Mouse (Mus musculus): ENCODE data around the gene Aldh3b1. TPM values are rescaled to one million over a fixed set of nuclear protein-coding genes. Genes with fewer than 3 reads are reported as not detected.

Gene Aldh3b1
- polyA plus RNA-seq, 1 experiment from 2014 or later = 2.1 TPM

GRCm38 (mm10) chr19:3948546-3948945 lies 18.9 kb upstream of the Aldh3b1 start:
- Histone ChIP-seq H3K4me1 (ENCODE audit: control insufficient read depth, insufficient read depth, low read length) (no peaks in the 10 kb centered on the region), H3K9ac (replicated peaks; ENCODE audit: low read depth, low read length) (no peak overlapping the region), H3K27me3 (ENCODE audit: control insufficient read depth, insufficient read depth, low read length) (no peaks in the 10 kb centered on the region), H3K9me3 (ENCODE audit: control insufficient read depth, low read length) (no peaks in the 10 kb centered on the region), H3K27ac (ENCODE audit: low read depth, low read length) (no peak overlapping the region), H3K4me3 (ENCODE audit: low read depth, low read length) (no peak overlapping the region), H3K36me3 (ENCODE audit: control insufficient read depth, insufficient read depth, low read length) (no peaks in the 10 kb centered on the region), H3K4me2 (ENCODE audit: low read depth, low read length) (no peak overlapping the region)
- no peak for ATAC-seq (ENCODE audit: low read depth)
- 71% methylated on average over 13 of the region's 14 CpGs for WGBS

- WGBS = 88% methylated on average over 3 of the region's 3 CpGs
Measured at GRCm38 (mm10) chr19:3947813-3948212, 18.2 kb upstream of the Aldh3b1 start.

GRCm38 (mm10) chr19:3946715-3947114 lies 17.1 kb upstream of the Aldh3b1 start:
- Histone ChIP-seq H3K4me1 (ENCODE audit: control insufficient read depth, insufficient read depth, low read length) (no peaks in the 10 kb centered on the region), H3K27me3 (ENCODE audit: control insufficient read depth, insufficient read depth, low read length) (no peaks in the 10 kb centered on the region), H3K27ac (ENCODE audit: low read depth, low read length) (no peak overlapping the region), H3K4me2 (ENCODE audit: low read depth, low read length) (no peak overlapping the region), H3K9me3 (ENCODE audit: control insufficient read depth, low read length) (no peaks in the 10 kb centered on the region), H3K4me3 (ENCODE audit: low read depth, low read length) (no peak overlapping the region), H3K36me3 (ENCODE audit: control insufficient read depth, insufficient read depth, low read length) (no peaks in the 10 kb centered on the region), H3K9ac (replicated peaks; ENCODE audit: low read depth, low read length) (no peak overlapping the region)
- WGBS = 24% methylated on average over 2 of the region's 2 CpGs
- peak; percentile 83; the same call in 1 of the 2 replicates for ATAC-seq (ENCODE audit: low read depth)

More at GRCm38 (mm10) chr19:3947813-3948212, 18.2 kb upstream of the Aldh3b1 start:
- Histone ChIP-seq H3K27me3 (ENCODE audit: control insufficient read depth, insufficient read depth, low read length) (no peaks in the 10 kb centered on the region), H3K4me3 (ENCODE audit: low read depth, low read length) (no peak overlapping the region), H3K27ac (ENCODE audit: low read depth, low read length) (no peak overlapping the region), H3K4me1 (ENCODE audit: control insufficient read depth, insufficient read depth, low read length) (no peaks in the 10 kb centered on the region), H3K36me3 (ENCODE audit: control insufficient read depth, insufficient read depth, low read length) (no peaks in the 10 kb centered on the region), H3K9me3 (ENCODE audit: control insufficient read depth, low read length) (no peaks in the 10 kb centered on the region), H3K9ac (replicated peaks; ENCODE audit: low read depth, low read length) (no peak overlapping the region), H3K4me2 (ENCODE audit: low read depth, low read length) (no peak overlapping the region)
- ATAC-seq (ENCODE audit: low read depth) = no peak

- Histone ChIP-seq H3K36me3 (ENCODE audit: control insufficient read depth, insufficient read depth, low read length) (no peaks in the 10 kb centered on the region), H3K9ac (replicated peaks; ENCODE audit: low read depth, low read length) (no peak overlapping the region), H3K4me3 (ENCODE audit: low read depth, low read length) (no peak overlapping the region), H3K9me3 (ENCODE audit: control insufficient read depth, low read length) (no peaks in the 10 kb centered on the region), H3K4me2 (ENCODE audit: low read depth, low read length) (no peak overlapping the region), H3K4me1 (ENCODE audit: control insufficient read depth, insufficient read depth, low read length) (no peaks in the 10 kb centered on the region), H3K27ac (ENCODE audit: low read depth, low read length) (no peak overlapping the region), H3K27me3 (ENCODE audit: control insufficient read depth, insufficient read depth, low read length) (no peaks in the 10 kb centered on the region)
- 39% methylated on average over 10 of the region's 10 CpGs for WGBS
- ATAC-seq (ENCODE audit: low read depth) = no peak
Measured at GRCm38 (mm10) chr19:3945872-3946564, 16.4 kb upstream of the Aldh3b1 start.

GRCm38 (mm10) chr19:3942986-3943735 lies 13.6 kb upstream of the Aldh3b1 start:
- H3K4me1 ChIP-seq (ENCODE audit: control insufficient read depth, insufficient read depth, low read length) = no peaks in the 10 kb centered on the region
- H3K36me3 ChIP-seq (ENCODE audit: control insufficient read depth, insufficient read depth, low read length) = no peaks in the 10 kb centered on the region
- H3K9me3 ChIP-seq (ENCODE audit: control insufficient read depth, low read length) = no peaks in the 10 kb centered on the region
- no peak overlapping the region for H3K4me2 ChIP-seq (ENCODE audit: low read depth, low read length)
- H3K27me3 ChIP-seq (ENCODE audit: control insufficient read depth, insufficient read depth, low read length) = no peaks in the 10 kb centered on the region
- H3K9ac ChIP-seq (replicated peaks; ENCODE audit: low read depth, low read length) = no peak overlapping the region
- H3K4me3 ChIP-seq (ENCODE audit: low read depth, low read length) = no peak overlapping the region
- ATAC-seq (ENCODE audit: low read depth) = no peak
- no peak overlapping the region for H3K27ac ChIP-seq (ENCODE audit: low read depth, low read length)
- 17% methylated on average over 27 of the region's 27 CpGs for WGBS

GRCm38 (mm10) chr19:3942315-3942714 lies 12.7 kb upstream of the Aldh3b1 start:
- WGBS = 80% methylated on average over 7 of the region's 7 CpGs
- H3K27me3 ChIP-seq (ENCODE audit: control insufficient read depth, insufficient read depth, low read length) = no peaks in the 10 kb centered on the region
- no peak for ATAC-seq (ENCODE audit: low read depth)
- H3K9ac ChIP-seq (replicated peaks; ENCODE audit: low read depth, low read length) = no peak overlapping the region
- no peaks in the 10 kb centered on the region for H3K9me3 ChIP-seq (ENCODE audit: control insufficient read depth, low read length)
- H3K4me3 ChIP-seq (ENCODE audit: low read depth, low read length) = no peak overlapping the region
- no peaks in the 10 kb centered on the region for H3K4me1 ChIP-seq (ENCODE audit: control insufficient read depth, insufficient read depth, low read length)
- H3K36me3 ChIP-seq (ENCODE audit: control insufficient read depth, insufficient read depth, low read length) = no peaks in the 10 kb centered on the region
- H3K4me2 ChIP-seq (ENCODE audit: low read depth, low read length) = no peak overlapping the region
- H3K27ac ChIP-seq (ENCODE audit: low read depth, low read length) = no peak overlapping the region

- H3K27me3 ChIP-seq (ENCODE audit: control insufficient read depth, insufficient read depth, low read length) = 0 out of 2 replicates have a peak, but pooled peaks cover 2% of the 10 kb centered on the region
- peak; percentile 38; the same call in 1 of the 2 replicates for ATAC-seq (ENCODE audit: low read depth)
- peak overlapping the region; percentile 63 for H3K4me2 ChIP-seq (ENCODE audit: low read depth, low read length)
- H3K9me3 ChIP-seq (ENCODE audit: control insufficient read depth, low read length) = no peaks in the 10 kb centered on the region
- H3K4me3 ChIP-seq (ENCODE audit: low read depth, low read length) = peak overlapping the region; percentile 26
- no peak overlapping the region for H3K27ac ChIP-seq (ENCODE audit: low read depth, low read length)
- H3K9ac ChIP-seq (replicated peaks; ENCODE audit: low read depth, low read length) = peak overlapping the region; percentile 43
- no peaks in the 10 kb centered on the region for H3K4me1 ChIP-seq (ENCODE audit: control insufficient read depth, insufficient read depth, low read length)
- H3K36me3 ChIP-seq (ENCODE audit: control insufficient read depth, insufficient read depth, low read length) = no peaks in the 10 kb centered on the region
- 7% methylated on average over 22 of the region's 22 CpGs for WGBS
Measured at GRCm38 (mm10) chr19:3935896-3936850, 6.6 kb upstream of the Aldh3b1 start.

GRCm38 (mm10) chr19:3935032-3935895 lies 5.7 kb upstream of the Aldh3b1 start, which contains the start of gene Unc93b1:
TSS of gene Unc93b1 (plus strand) at chr19:3935186.
- H3K9ac ChIP-seq (replicated peaks; ENCODE audit: low read depth, low read length) = peak within 1 kb of the TSS; percentile 43
- 7% methylated on average over 42 of the region's 42 CpGs for WGBS
- ATAC-seq (ENCODE audit: low read depth) = peak; percentile 66

More at GRCm38 (mm10) chr19:3935032-3935895, 5.7 kb upstream of the Aldh3b1 start, which contains the start of gene Unc93b1:
- Histone ChIP-seq H3K36me3 (ENCODE audit: control insufficient read depth, insufficient read depth, low read length) (no peaks in the 10 kb centered on the region), H3K27me3 (ENCODE audit: control insufficient read depth, insufficient read depth, low read length) (0 out of 2 replicates have a peak, but pooled peaks cover 2% of the 10 kb centered on the region), H3K4me3 (ENCODE audit: low read depth, low read length) (peak within 1 kb of the TSS; percentile 26), H3K4me2 (ENCODE audit: low read depth, low read length) (peak within 1 kb of the TSS; percentile 63), H3K27ac (ENCODE audit: low read depth, low read length) (no peak within 1 kb of the TSS), H3K9me3 (ENCODE audit: control insufficient read depth, low read length) (no peaks in the 10 kb centered on the region), H3K4me1 (ENCODE audit: control insufficient read depth, insufficient read depth, low read length) (no peaks in the 10 kb centered on the region)

Data from neural tube, embryonic 14.5 days (tissue).